Mouse (Mus musculus) heart, embryonic 12.5 days (tissue): ENCODE measurements at regions not wholly inside any gene's neighbourhood (a gene's known extent, or its start where the extent isn't known, plus 50 kb on each side); places are given as distances from the start of the nearest gene placed in this dataset.

ENCODE experiments used
- ATAC-seq: fragments of 200-750 bp; cut with Nextera tagmentation; 2 replicates; pipeline ENCODE4 v1.8.0; 2017; ENCODE audit warnings: moderate TSS enrichment, moderate library complexity; ENCODE audit not compliant: insufficient number of reproducible peaks, low FRiP score
- H3K27ac ChIP-seq: fragments of 300-500 bp; sonication (generic); 2 replicates; pipeline ENCODE4 v1.5.1; 2016; ENCODE audit warnings: mild to moderate bottlenecking, moderate library complexity; ENCODE audit not compliant: poor library complexity, severe bottlenecking
- H3K27me3 ChIP-seq: fragments of 300-500 bp; sonication (generic); replicated peaks from 2 replicates; pipeline ENCODE4 v1.6.1; 2016; ENCODE audit warnings: mild to moderate bottlenecking, moderate library complexity
- H3K36me3 ChIP-seq: fragments of 300-500 bp; sonication (generic); 2 replicates; pipeline ENCODE4 v1.6.1; 2016; ENCODE audit warnings: mild to moderate bottlenecking, moderate library complexity
- H3K4me1 ChIP-seq: fragments of 300-500 bp; sonication (generic); replicated peaks from 2 replicates; pipeline ENCODE4 v1.6.1; 2016; ENCODE audit warnings: mild to moderate bottlenecking
- H3K4me2 ChIP-seq: fragments of 300-500 bp; sonication (generic); 2 replicates; pipeline ENCODE4 v1.6.1; 2016; ENCODE audit warnings: mild to moderate bottlenecking, moderate library complexity
- H3K4me3 ChIP-seq: fragments of 300-500 bp; sonication (generic); 2 replicates; pipeline ENCODE4 v1.5.1; 2016; ENCODE audit warnings: mild to moderate bottlenecking
- H3K9ac ChIP-seq: fragments of 300-500 bp; sonication (generic); 2 replicates; pipeline ENCODE4 v1.6.1; 2016; ENCODE audit warnings: mild to moderate bottlenecking, moderate library complexity
- H3K9me3 ChIP-seq: fragments of 300-500 bp; sonication (generic); replicated peaks from 2 replicates; pipeline ENCODE4 v1.6.1; 2016; ENCODE audit warnings: mild to moderate bottlenecking, moderate library complexity
- WGBS: fragments of 180-500 bp; shearing (Covaris S2); methylation state at CpG from one replicate; pipeline ENCODE4 v1.1.7; 2016; 5-methylcytosine and 5-hydroxymethylcytosine counted together

DNA sequence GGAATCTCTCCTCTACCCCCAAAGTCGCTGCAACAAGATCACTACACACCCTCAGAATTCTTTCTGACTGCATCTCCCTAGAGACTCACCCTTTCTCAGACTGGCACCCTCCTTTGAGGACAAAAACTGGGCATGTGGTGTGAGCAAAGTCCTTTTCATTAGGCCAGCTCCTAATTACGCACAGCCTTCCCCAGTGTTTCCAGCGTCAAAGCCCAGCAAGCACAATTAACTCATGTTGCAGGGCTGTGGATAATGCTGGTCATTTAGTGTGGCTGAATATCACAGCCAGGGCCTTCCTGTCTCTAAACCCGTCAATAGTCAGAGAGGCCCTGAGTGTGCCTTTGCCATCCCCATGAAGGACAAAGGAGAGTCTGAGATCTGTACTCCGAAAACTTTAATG, 114.2 kb upstream of the Arhgap5 start:
- Histone ChIP-seq H3K9me3 (no peaks in the 10 kb centered on the region), H3K9ac (no peak overlapping the region), H3K4me1 (peaks cover 10% of the 10 kb centered on the region; the same call in 1 of the 2 replicates), H3K4me2 (no peak overlapping the region), H3K27ac (no peak overlapping the region), H3K4me3 (no peak overlapping the region), H3K27me3 (no peaks in the 10 kb centered on the region), H3K36me3 (no peaks in the 10 kb centered on the region)
- 72% methylated on average over 5 of the region's 5 CpGs for WGBS
- no peak for ATAC-seq

DNA sequence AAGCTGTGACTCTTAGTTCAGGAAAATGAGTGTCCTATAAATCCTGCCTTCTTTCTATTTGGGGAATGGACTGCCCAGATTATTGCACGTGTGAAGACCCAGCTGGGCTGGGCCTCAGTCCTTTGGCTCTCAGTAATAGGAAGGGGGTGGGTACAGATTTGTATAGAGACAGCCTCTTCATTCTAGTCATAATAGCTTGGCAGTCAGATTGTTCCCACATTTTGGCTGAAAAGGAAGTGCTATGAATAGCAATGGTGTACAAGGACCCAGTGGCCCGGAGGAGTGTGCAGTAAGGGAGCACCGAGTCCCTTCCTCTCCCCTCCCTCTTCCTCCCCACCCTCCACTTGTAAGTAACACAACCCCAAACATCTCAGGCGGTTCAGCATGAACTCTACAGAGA, 113.5 kb upstream of the Arhgap5 start:
- H3K4me3 ChIP-seq, result no peak overlapping the region
- no peak overlapping the region for H3K4me2 ChIP-seq
- WGBS, result 49% methylated on average over 4 of the region's 4 CpGs
- no peaks in the 10 kb centered on the region for H3K36me3 ChIP-seq
- no peaks in the 10 kb centered on the region for H3K9me3 ChIP-seq
- H3K9ac ChIP-seq, result no peak overlapping the region
- H3K27me3 ChIP-seq, result no peaks in the 10 kb centered on the region
- H3K4me1 ChIP-seq, result peaks cover 13% of the 10 kb centered on the region
- ATAC-seq, result no peak
- no peak overlapping the region for H3K27ac ChIP-seq

- Histone ChIP-seq H3K4me1 (peaks cover 28% of the 10 kb centered on the region), H3K9me3 (no peaks in the 10 kb centered on the region), H3K27me3 (no peaks in the 10 kb centered on the region), H3K36me3 (no peaks in the 10 kb centered on the region), H3K27ac (no peak overlapping the region), H3K4me3 (no peak overlapping the region), H3K9ac (no peak overlapping the region), H3K4me2 (no peak overlapping the region)
- 61% methylated on average over 4 of the region's 4 CpGs for WGBS
- ATAC-seq, result no peak
These were observed 111.1 kb upstream of the Arhgap5 start for GRCm38 (mm10) chr12:52392636-52393035.

- Histone ChIP-seq H3K4me3 (no peak overlapping the region), H3K9ac (no peak overlapping the region), H3K4me2 (no peak overlapping the region), H3K9me3 (no peaks in the 10 kb centered on the region), H3K36me3 (no peaks in the 10 kb centered on the region), H3K27ac (0 out of 2 replicates have a peak overlapping the region, but pooled peaks have one; percentile 37), H3K27me3 (no peaks in the 10 kb centered on the region), H3K4me1 (peaks cover 33% of the 10 kb centered on the region)
- 63% methylated on average over 15 of the region's 15 CpGs for WGBS
- ATAC-seq, result no peak; the same call in 1 of the 2 replicates
These were observed 109.6 kb upstream of the Arhgap5 start for GRCm38 (mm10) chr12:52393981-52394718.

- no peak overlapping the region for H3K9ac ChIP-seq
- H3K27ac ChIP-seq, result peak overlapping the region; percentile 37; the same call in 1 of the 2 replicates
- no peaks in the 10 kb centered on the region for H3K9me3 ChIP-seq
- no peak overlapping the region for H3K4me2 ChIP-seq
- WGBS, result 80% methylated on average over 3 of the region's 3 CpGs
- ATAC-seq, result no peak
- peaks cover 33% of the 10 kb centered on the region for H3K4me1 ChIP-seq
- no peak overlapping the region for H3K4me3 ChIP-seq
- H3K36me3 ChIP-seq, result no peaks in the 10 kb centered on the region
- H3K27me3 ChIP-seq, result no peaks in the 10 kb centered on the region
These were observed 109.1 kb upstream of the Arhgap5 start for GRCm38 (mm10) chr12:52394719-52395062.

DNA sequence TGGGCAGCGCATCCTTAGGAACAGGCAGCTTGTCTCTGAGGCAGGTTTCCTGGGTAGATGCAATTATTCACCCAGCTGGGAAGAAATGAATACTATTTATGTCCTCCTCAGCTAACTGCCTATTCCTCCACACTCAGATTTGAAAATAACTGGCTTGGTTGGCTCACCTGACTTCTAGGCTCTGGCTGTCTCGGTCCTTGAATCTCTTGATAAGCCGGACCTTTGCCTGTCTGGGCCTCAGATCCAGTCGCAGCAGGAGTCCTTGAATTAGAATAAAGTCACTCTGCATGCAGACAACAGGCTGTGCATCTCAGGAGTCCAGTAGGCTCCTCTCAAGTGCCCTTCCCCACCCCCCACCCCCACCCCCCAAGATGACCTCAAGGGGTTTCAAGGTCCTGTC, 108.7 kb upstream of the Arhgap5 start:
- no peak for ATAC-seq
- Histone ChIP-seq H3K36me3 (no peaks in the 10 kb centered on the region), H3K9ac (no peak overlapping the region), H3K27me3 (no peaks in the 10 kb centered on the region), H3K27ac (peak overlapping the region; percentile 37; the same call in 1 of the 2 replicates), H3K4me2 (no peak overlapping the region), H3K4me3 (no peak overlapping the region), H3K9me3 (no peaks in the 10 kb centered on the region), H3K4me1 (peaks cover 33% of the 10 kb centered on the region)
- 47% methylated on average over 4 of the region's 4 CpGs for WGBS

DNA sequence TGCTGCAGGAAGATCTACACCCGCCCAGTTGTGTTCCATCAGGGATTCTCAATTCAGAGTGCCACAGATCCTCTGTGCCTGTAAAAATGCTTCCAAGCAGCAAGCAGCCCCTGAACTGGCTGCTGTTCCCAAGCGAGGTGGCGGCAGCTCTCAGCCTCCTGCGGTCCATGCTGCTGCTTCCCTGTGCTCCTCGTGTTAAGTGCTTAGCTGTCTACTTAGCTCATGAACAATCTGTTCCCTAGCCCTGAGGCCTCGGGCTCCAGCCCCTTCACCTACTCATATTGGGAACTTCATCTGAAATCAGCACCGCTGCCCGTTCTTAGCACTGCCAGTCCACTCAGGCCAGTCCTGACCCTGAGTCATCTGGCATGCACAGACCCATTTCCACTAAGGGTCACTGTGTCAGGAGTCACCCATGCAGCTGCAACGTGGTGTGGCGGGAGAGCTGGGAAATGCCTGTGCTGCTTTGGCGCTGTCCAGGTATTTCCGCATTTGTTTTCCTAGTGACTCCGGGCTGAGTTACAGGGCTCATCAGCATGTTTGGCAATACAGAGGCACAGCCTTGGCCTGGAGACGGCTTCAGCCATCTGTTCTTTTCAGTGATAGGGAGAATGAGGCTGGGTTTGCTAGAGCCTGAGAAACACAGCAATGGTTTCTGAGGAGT, 107.5 kb upstream of the Arhgap5 start:
- Histone ChIP-seq H3K4me1 (peaks cover 33% of the 10 kb centered on the region), H3K36me3 (no peaks in the 10 kb centered on the region), H3K4me3 (no peak overlapping the region), H3K9ac (no peak overlapping the region), H3K9me3 (no peaks in the 10 kb centered on the region), H3K27me3 (no peaks in the 10 kb centered on the region), H3K4me2 (no peak overlapping the region), H3K27ac (peak overlapping the region; percentile 34; the same call in 1 of the 2 replicates)
- ATAC-seq, result no peak
- WGBS, result 44% methylated on average over 14 of the region's 14 CpGs

GRCm38 (mm10) chr12:52397718-52398510, 105.9 kb upstream of the Arhgap5 start:
- Histone ChIP-seq H3K4me2 (no peak overlapping the region), H3K27ac (peak overlapping the region; percentile 34; the same call in 1 of the 2 replicates), H3K9ac (no peak overlapping the region), H3K4me3 (no peak overlapping the region), H3K27me3 (no peaks in the 10 kb centered on the region), H3K9me3 (no peaks in the 10 kb centered on the region), H3K36me3 (no peaks in the 10 kb centered on the region), H3K4me1 (peaks cover 33% of the 10 kb centered on the region)
- WGBS, result 69% methylated on average over 2 of the region's 2 CpGs
- ATAC-seq, result no peak

GRCm38 (mm10) chr12:52398511-52398975, 105.2 kb upstream of the Arhgap5 start:
- Histone ChIP-seq H3K4me3 (no peak overlapping the region), H3K4me2 (no peak overlapping the region), H3K36me3 (no peaks in the 10 kb centered on the region), H3K27ac (peak overlapping the region; percentile 34; the same call in 1 of the 2 replicates), H3K27me3 (no peaks in the 10 kb centered on the region), H3K9ac (no peak overlapping the region), H3K4me1 (peaks cover 33% of the 10 kb centered on the region), H3K9me3 (no peaks in the 10 kb centered on the region)
- ATAC-seq, result no peak
- WGBS, result 48% methylated on average over 6 of the region's 6 CpGs

DNA sequence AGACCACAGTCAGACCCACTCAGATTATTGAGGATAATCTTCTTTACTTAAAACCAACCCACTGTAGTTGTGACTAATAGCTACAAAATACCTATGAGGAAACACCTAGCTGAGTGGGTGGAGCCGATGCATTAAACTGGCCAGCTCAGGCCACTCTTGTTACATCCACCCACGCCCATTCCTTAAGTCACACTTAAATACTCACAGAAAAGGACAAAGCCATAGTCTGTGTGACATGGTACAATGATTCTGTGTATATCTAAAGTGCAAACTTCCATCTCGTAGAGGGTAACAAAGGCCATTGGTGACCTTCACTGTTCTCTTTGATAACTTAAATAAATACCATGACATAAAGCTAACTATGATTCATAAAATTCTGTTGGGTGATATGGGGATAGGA, 103.7 kb upstream of the Arhgap5 start:
- Histone ChIP-seq H3K4me1 (peaks cover 25% of the 10 kb centered on the region), H3K9me3 (no peaks in the 10 kb centered on the region)
- 80% methylated on average over 3 of the region's 3 CpGs for WGBS

GRCm38 (mm10) chr12:52402711-52403110, 101.1 kb upstream of the Arhgap5 start:
- H3K4me2 ChIP-seq, result no peak overlapping the region
- H3K36me3 ChIP-seq, result no peaks in the 10 kb centered on the region
- no peaks in the 10 kb centered on the region for H3K27me3 ChIP-seq
- H3K9me3 ChIP-seq, result no peaks in the 10 kb centered on the region
- WGBS, result 83% methylated on average over 4 of the region's 4 CpGs
- no peak for ATAC-seq
- no peak overlapping the region for H3K27ac ChIP-seq
- H3K4me3 ChIP-seq, result no peak overlapping the region
- H3K4me1 ChIP-seq, result peaks cover 4% of the 10 kb centered on the region
- H3K9ac ChIP-seq, result no peak overlapping the region

More for the DNA sequence above, 103.7 kb upstream of the Arhgap5 start:
- no peak for ATAC-seq
- H3K9ac ChIP-seq, result no peak overlapping the region
- no peak overlapping the region for H3K4me2 ChIP-seq
- no peak overlapping the region for H3K4me3 ChIP-seq
- H3K27me3 ChIP-seq, result no peaks in the 10 kb centered on the region
- no peaks in the 10 kb centered on the region for H3K36me3 ChIP-seq
- H3K27ac ChIP-seq, result no peak overlapping the region
